Mouse (Mus musculus) midbrain, postnatal 0 days (tissue): Measurements from ENCODE around the gene BC051665. TPM values are rescaled to one million over a fixed set of nuclear protein-coding genes. Genes with fewer than 3 reads are reported as not detected.

Experiments used
- ATAC-seq: fragments of 200-750 bp; cut with Nextera tagmentation; 2 replicates; pipeline ENCODE4 v1.8.0; 2017; ENCODE audit warnings: moderate number of reproducible peaks, mild to moderate bottlenecking, moderate TSS enrichment, moderate library complexity; ENCODE audit not compliant: low FRiP score
- DNase-seq: peaks from one replicate; pipeline ENCODE4 v3.0.0-alpha.2; 2015; ENCODE audit warnings: low spot score
- H3K27ac ChIP-seq: fragments of 300-500 bp; sonication (generic); 2 replicates; pipeline ENCODE4 v1.5.1; 2014; ENCODE audit warnings: low read depth, mild to moderate bottlenecking, low read length, mixed read lengths
- H3K27me3 ChIP-seq: fragments of 300-500 bp; sonication (generic); 2 replicates; pipeline ENCODE4 v1.6.1; 2014; ENCODE audit warnings: low read length, control low read depth, mixed read lengths; ENCODE audit not compliant: insufficient read depth
- H3K36me3 ChIP-seq: fragments of 300-500 bp; sonication (generic); 2 replicates; pipeline ENCODE4 v1.6.1; 2014; ENCODE audit warnings: low read length, control low read depth, mixed read lengths; ENCODE audit not compliant: insufficient read depth
- H3K4me1 ChIP-seq: fragments of 300-500 bp; sonication (generic); 2 replicates; pipeline ENCODE4 v1.6.1; 2014; ENCODE audit warnings: mild to moderate bottlenecking, control low read depth, antibody characterized with exemption, low read length, mixed read lengths; ENCODE audit not compliant: insufficient read depth
- H3K4me2 ChIP-seq: fragments of 300-500 bp; sonication (generic); 2 replicates; pipeline ENCODE4 v1.6.1; 2014; ENCODE audit warnings: low read depth, mild to moderate bottlenecking, low read length, mixed read lengths; ENCODE audit not compliant: poor library complexity, severe bottlenecking
- H3K4me3 ChIP-seq: fragments of 300-500 bp; sonication (generic); 2 replicates; pipeline ENCODE4 v1.5.1; 2014; ENCODE audit warnings: low read depth, mild to moderate bottlenecking, low read length, moderate library complexity
- H3K9ac ChIP-seq: fragments of 300-500 bp; sonication (generic); replicated peaks from 2 replicates; pipeline ENCODE4 v1.6.1; 2014; ENCODE audit warnings: mild to moderate bottlenecking, low read length, moderate library complexity, mixed read lengths; ENCODE audit not compliant: poor library complexity, severe bottlenecking
- H3K9me3 ChIP-seq: fragments of 300-500 bp; sonication (generic); 2 replicates; pipeline ENCODE4 v1.6.1; 2016; ENCODE audit warnings: low read length, control low read depth
- CTCF ChIP-seq: IDR thresholded peaks from 2 replicates; pipeline ENCODE4 v1.5.1; 2016; ENCODE audit warnings: antibody characterized with exemption, mild to moderate bottlenecking
- WGBS: fragments of 180-500 bp; shearing (Covaris S2); extraction: QIAGEN DNeasy Blood & Tissue Kit; methylation state at CpG from one replicate; pipeline ENCODE4 v1.1.7; 2014; 5-methylcytosine and 5-hydroxymethylcytosine counted together
- polyA plus RNA-seq: library from polyadenylated mRNA; unstranded; fragments of >200 nt; fragmentation: Nextera tagmentation; extraction: Ambion mirVana; gene quantifications from 2 replicates; pipeline ENCODE4 v1.2.1, GENCODE M21; 2015
- total RNA-seq: library from RNA; depleted of rRNA; stranded (reverse); fragments of >200 nt; gene quantifications from 2 replicates; pipeline ENCODE4 v1.2.3, GENCODE M21; 2014

The BC051665 gene
- total and polyA plus RNA-seq, 2 experiments from 2014 or later = not detected

GRCm38 (mm10) chr13:60809690-60810089 lies 23.5 kb upstream of the BC051665 start:
- no peak overlapping the region for H3K9ac ChIP-seq
- TF ChIP-seq CTCF = no peak
- no peak overlapping the region for H3K4me3 ChIP-seq
- H3K27ac ChIP-seq = no peak overlapping the region
- H3K36me3 ChIP-seq = no peaks in the 10 kb centered on the region
- DNase-seq = no peak
- no peaks in the 10 kb centered on the region for H3K4me1 ChIP-seq
- WGBS = 81% methylated on average over 2 of the region's 2 CpGs
- no peaks in the 10 kb centered on the region for H3K27me3 ChIP-seq
- ATAC-seq = no peak
- H3K9me3 ChIP-seq = no peaks in the 10 kb centered on the region
- H3K4me2 ChIP-seq = no peak overlapping the region

- H3K27me3 ChIP-seq = no peaks in the 10 kb centered on the region
- no peak within 1 kb of the TSS for H3K9ac ChIP-seq
- TF ChIP-seq CTCF = no peak
- no peaks in the 10 kb centered on the region for H3K9me3 ChIP-seq
- 68% methylated on average over 1 of the region's 1 CpGs for WGBS
- ATAC-seq = no peak
- no peaks in the 10 kb centered on the region for H3K36me3 ChIP-seq
- no peak for DNase-seq
- no peak within 1 kb of the TSS for H3K4me3 ChIP-seq
- no peak within 1 kb of the TSS for H3K4me2 ChIP-seq
- H3K4me1 ChIP-seq = no peaks in the 10 kb centered on the region
- no peak within 1 kb of the TSS for H3K27ac ChIP-seq
These were observed 16.6 kb upstream of the BC051665 start, which contains the start of gene Ctsll3 for GRCm38 (mm10) chr13:60802749-60803148. TSS of gene Ctsll3 (minus strand) at chr13:60802849.

- no peaks in the 10 kb centered on the region for H3K27me3 ChIP-seq
- TF ChIP-seq CTCF = no peak
- H3K27ac ChIP-seq = no peak overlapping the region
- H3K36me3 ChIP-seq = no peaks in the 10 kb centered on the region
- H3K4me2 ChIP-seq = no peak overlapping the region
- DNase-seq (no peak), ATAC-seq (no peak)
- 77% methylated on average over 1 of the region's 1 CpGs for WGBS
- no peaks in the 10 kb centered on the region for H3K9me3 ChIP-seq
- no peak overlapping the region for H3K4me3 ChIP-seq
- no peaks in the 10 kb centered on the region for H3K4me1 ChIP-seq
- H3K9ac ChIP-seq = no peak overlapping the region
These were observed 3.3 kb upstream of the BC051665 start for GRCm38 (mm10) chr13:60789466-60789865.

- H3K9ac ChIP-seq = no peak overlapping the region
- WGBS = 89% methylated on average over 7 of the region's 7 CpGs
- ATAC-seq (no peak), DNase-seq (no peak)
- H3K9me3 ChIP-seq = no peaks in the 10 kb centered on the region
- H3K4me3 ChIP-seq = no peak overlapping the region
- no peak overlapping the region for H3K4me2 ChIP-seq
- no peaks in the 10 kb centered on the region for H3K27me3 ChIP-seq
- H3K27ac ChIP-seq = no peak overlapping the region
- no peaks in the 10 kb centered on the region for H3K4me1 ChIP-seq
- no peaks in the 10 kb centered on the region for H3K36me3 ChIP-seq
- no peak for TF ChIP-seq CTCF
These were observed 2.9 kb downstream of the BC051665 start for GRCm38 (mm10) chr13:60783301-60783700.

- Histone ChIP-seq H3K9ac (no peak overlapping the region), H3K4me1 (no peaks in the 10 kb centered on the region), H3K4me3 (no peak overlapping the region), H3K27ac (no peak overlapping the region), H3K4me2 (no peak overlapping the region), H3K27me3 (no peaks in the 10 kb centered on the region), H3K9me3 (no peaks in the 10 kb centered on the region), H3K36me3 (no peaks in the 10 kb centered on the region)
- no peak for TF ChIP-seq CTCF
- DNase-seq (no peak), ATAC-seq (no peak)
- WGBS = 85% methylated on average over 3 of the region's 3 CpGs
These were observed 5.6 kb downstream of the BC051665 start for GRCm38 (mm10) chr13:60780534-60780933.

GRCm38 (mm10) chr13:60761161-60761560 lies 25.0 kb downstream of the BC051665 start:
- H3K9ac ChIP-seq = no peak overlapping the region
- H3K36me3 ChIP-seq = peaks cover 41% of the 10 kb centered on the region
- no peaks in the 10 kb centered on the region for H3K4me1 ChIP-seq
- H3K27me3 ChIP-seq = no peaks in the 10 kb centered on the region
- no peaks in the 10 kb centered on the region for H3K9me3 ChIP-seq
- H3K27ac ChIP-seq = no peak overlapping the region
- no peak for ATAC-seq
- no peak overlapping the region for H3K4me2 ChIP-seq
- no peak overlapping the region for H3K4me3 ChIP-seq
- 97% methylated on average over 17 of the region's 17 CpGs for WGBS
- DNase-seq = no peak
- TF ChIP-seq CTCF = no peak
